Mouse (Mus musculus) brain, embryonic 14.5 days (tissue): ENCODE measurements at regions not wholly inside any gene's neighbourhood (a gene's known extent, or its start where the extent isn't known, plus 50 kb on each side); places are given as distances from the start of the nearest gene placed in this dataset.

Experiments used
- DNase-seq: peaks from one replicate; pipeline ENCODE4 v3.0.0-alpha.2; 2011; ENCODE audit warnings: low read depth
- CTCF ChIP-seq: fragments of 200-500 bp; IDR thresholded peaks from 2 replicates; pipeline ENCODE4 v1.5.1; 2012; ENCODE audit warnings: inconsistent platforms, mild to moderate bottlenecking, moderate library complexity, borderline replicate concordance; ENCODE audit not compliant: insufficient read depth, insufficient read length; ENCODE audit errors: extremely low read depth
- POLR2A ChIP-seq: fragments of 200-500 bp; IDR thresholded peaks from 2 replicates; pipeline ENCODE4 v1.6.1; 2012; ENCODE audit warnings: mild to moderate bottlenecking, inconsistent platforms, borderline replicate concordance; ENCODE audit not compliant: poor library complexity, insufficient read depth, insufficient read length, severe bottlenecking; ENCODE audit errors: extremely low read depth

DNA sequence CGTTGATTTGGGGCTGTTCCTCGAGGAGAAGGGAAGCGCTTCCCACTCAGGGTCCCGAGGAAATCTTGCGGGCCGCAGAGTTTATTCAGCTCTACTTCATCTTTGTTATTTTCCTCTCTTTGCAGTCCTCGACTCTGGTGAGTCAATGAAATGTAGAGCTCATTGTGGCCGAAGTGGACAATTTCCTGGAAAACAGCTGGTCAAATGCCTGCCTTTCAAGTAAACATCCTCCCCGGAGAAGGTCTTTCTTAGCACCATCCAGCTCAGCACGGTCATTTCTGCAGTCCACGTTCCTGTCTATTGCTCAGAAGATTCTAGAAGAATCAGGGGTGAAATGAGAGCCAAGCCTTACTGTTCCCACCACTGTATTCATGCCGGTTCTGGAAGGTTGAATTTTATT lies 133.0 kb downstream of the Bcas1 start:
- no peak for DNase-seq
- TF ChIP-seq CTCF (no peak), POLR2A (no peak)

GRCm38 (mm10) chr2:170291841-170292655 lies 135.6 kb downstream of the Bcas1 start:
- TF ChIP-seq CTCF, result no peak
- no peak for TF ChIP-seq POLR2A
- DNase-seq, result no peak

- no peak for DNase-seq
- no peak for TF ChIP-seq POLR2A
- TF ChIP-seq CTCF, result no peak
These were observed 138.2 kb downstream of the Bcas1 start for GRCm38 (mm10) chr2:170289378-170289960.

GRCm38 (mm10) chr2:170288787-170289186 lies 138.9 kb downstream of the Bcas1 start:
- no peak for DNase-seq
- TF ChIP-seq CTCF, result no peak
- no peak for TF ChIP-seq POLR2A

- no peak for DNase-seq
- TF ChIP-seq POLR2A, result no peak
- no peak for TF ChIP-seq CTCF
These were observed 139.4 kb downstream of the Bcas1 start for GRCm38 (mm10) chr2:170288196-170288595.

DNA sequence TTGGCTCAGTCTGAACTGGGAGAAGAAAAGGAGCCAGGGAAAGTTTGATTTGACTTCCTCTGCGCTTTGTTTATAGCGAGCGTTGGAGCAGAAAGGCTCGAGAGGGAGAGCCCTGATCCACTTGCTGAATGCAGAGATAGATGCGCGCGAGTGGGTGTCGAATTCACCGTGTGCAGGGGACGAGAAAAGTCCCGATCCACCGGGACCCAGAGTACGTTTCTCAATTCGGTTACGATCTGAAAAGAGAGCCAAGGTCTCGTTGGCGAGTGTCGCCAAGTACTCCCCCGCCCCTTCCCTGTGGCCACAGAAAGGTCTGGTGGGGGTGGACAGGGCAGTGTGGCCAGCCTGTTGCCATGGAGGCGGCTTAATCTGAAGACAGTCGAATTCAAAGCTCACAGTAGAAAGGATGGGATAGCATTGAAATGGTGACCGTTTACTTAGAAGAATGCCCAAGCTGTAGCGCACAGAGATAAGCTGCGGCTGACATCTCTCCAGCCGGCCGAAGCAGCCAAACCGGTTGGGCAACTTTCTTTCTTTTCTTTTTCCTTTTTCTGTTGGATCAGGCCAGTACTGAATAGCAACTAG lies 139.5 kb upstream of the Zfp217 start:
- DNase-seq, result peak; percentile 81
- TF ChIP-seq CTCF, result no peak
- TF ChIP-seq POLR2A, result no peak

GRCm38 (mm10) chr2:170286773-170287172 lies 138.9 kb upstream of the Zfp217 start:
- peak; percentile 81 for DNase-seq
- no peak for TF ChIP-seq POLR2A
- no peak for TF ChIP-seq CTCF

DNA sequence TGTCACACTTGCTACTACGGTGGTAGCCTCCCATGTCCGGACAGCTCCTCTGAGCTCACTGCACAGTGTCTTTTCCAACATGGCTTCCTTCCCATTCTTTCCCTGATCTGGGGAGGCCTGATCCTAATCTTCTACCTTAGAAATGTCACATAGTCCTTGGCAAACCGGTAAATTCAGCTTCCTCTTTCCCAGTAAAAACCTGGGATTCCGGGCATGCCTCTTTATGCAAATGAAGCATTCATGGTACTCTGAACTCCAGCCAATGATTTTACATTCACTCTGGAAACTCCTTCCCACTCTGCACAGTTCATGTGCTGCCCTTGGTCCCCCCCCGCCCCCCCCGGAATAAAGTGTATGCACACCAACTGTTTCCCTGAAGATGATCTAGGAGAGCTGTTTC lies 134.6 kb upstream of the Zfp217 start:
- TF ChIP-seq POLR2A (no peak), CTCF (no peak)
- DNase-seq, result peak; percentile 44

GRCm38 (mm10) chr2:170281311-170282008 lies 133.6 kb upstream of the Zfp217 start:
- no peak for TF ChIP-seq CTCF
- TF ChIP-seq POLR2A, result no peak

GRCm38 (mm10) chr2:170280733-170281132 lies 132.8 kb upstream of the Zfp217 start:
- no peak for TF ChIP-seq POLR2A
- peak; percentile 56; the same call in 1 of the 2 replicates for TF ChIP-seq CTCF
- DNase-seq, result peak; percentile 63

More at GRCm38 (mm10) chr2:170281311-170282008, 133.6 kb upstream of the Zfp217 start:
- no peak for DNase-seq

- TF ChIP-seq CTCF, result no peak
- no peak for TF ChIP-seq POLR2A
- DNase-seq, result no peak
These were observed 130.0 kb upstream of the Zfp217 start for GRCm38 (mm10) chr2:170277896-170278295.

- no peak for TF ChIP-seq POLR2A
- no peak for TF ChIP-seq CTCF
- DNase-seq, result no peak
These were observed 129.4 kb upstream of the Zfp217 start for GRCm38 (mm10) chr2:170277182-170277767.
